Mouse (Mus musculus) skeletal muscle tissue, adult 2 months (tissue): ENCODE results near the gene Nrn1.

Experiments
- DNase-seq: peaks from one replicate; pipeline ENCODE4 v3.0.0-alpha.2; 2012; ENCODE audit warnings: low read depth, low spot score

Gene Nrn1

GRCm38 (mm10) chr13:36734731-36735571 is at the start of gene Nrn1:
Gene Nrn1, minus strand, starts transcription at chr13:36735131.
- DNase-seq, result no peak

- DNase-seq, result no peak
Measured at GRCm38 (mm10) chr13:36779626-36780025, 44.7 kb upstream of the Nrn1 start.

GRCm38 (mm10) chr13:36766801-36767200 is 31.9 kb upstream of the Nrn1 start:
- no peak for DNase-seq

- DNase-seq, result no peak
Measured at GRCm38 (mm10) chr13:36751861-36752260, 16.9 kb upstream of the Nrn1 start.

- no peak for DNase-seq
Measured at GRCm38 (mm10) chr13:36750056-36750455, 15.1 kb upstream of the Nrn1 start.

GRCm38 (mm10) chr13:36736619-36736996 is 1.7 kb upstream of the Nrn1 start:
- DNase-seq, result no peak

- DNase-seq, result peak; percentile 18
Measured at GRCm38 (mm10) chr13:36735901-36736618, 1.1 kb upstream of the Nrn1 start.

GRCm38 (mm10) chr13:36733989-36734690 is 791 bp downstream of the Nrn1 start:
- DNase-seq, result no peak

- DNase-seq, result no peak
Measured at GRCm38 (mm10) chr13:36733566-36733965, 1.4 kb downstream of the Nrn1 start.

- no peak for DNase-seq
Measured at GRCm38 (mm10) chr13:36732891-36733490, 1.9 kb downstream of the Nrn1 start.

- DNase-seq, result no peak
Measured at GRCm38 (mm10) chr13:36731931-36732461, 2.9 kb downstream of the Nrn1 start.

GRCm38 (mm10) chr13:36731016-36731930 is 3.7 kb downstream of the Nrn1 start:
- DNase-seq, result peak; percentile 21

GRCm38 (mm10) chr13:36730341-36730761 is 4.6 kb downstream of the Nrn1 start:
- no peak for DNase-seq

GRCm38 (mm10) chr13:36729731-36730340 is 5.1 kb downstream of the Nrn1 start:
- DNase-seq, result no peak

GRCm38 (mm10) chr13:36728509-36728908 is 6.4 kb downstream of the Nrn1 start:
- DNase-seq, result no peak

- DNase-seq, result no peak
Measured at GRCm38 (mm10) chr13:36727779-36728470, 7.0 kb downstream of the Nrn1 start.

- no peak for DNase-seq
Measured at GRCm38 (mm10) chr13:36726951-36727778, 7.8 kb downstream of the Nrn1 start.

- DNase-seq, result no peak
Measured at GRCm38 (mm10) chr13:36726551-36726950, 8.4 kb downstream of the Nrn1 start.

- no peak for DNase-seq
Measured at GRCm38 (mm10) chr13:36725881-36726280, 9.1 kb downstream of the Nrn1 start.
